ENCODE assay signal across 38 mouse cellular contexts in genomic region chrX:6370706-6371105, GRCm38 (mm10). TPM values are rescaled to one million over a fixed set of nuclear protein-coding genes. Genes with fewer than 3 reads are reported as not detected.
"Had no signal": no experiment of that assay in that cellular context is flagged by ENCODE, and none has a peak within 500 bp of the region (broad histone marks: within the 10 kb centered on the region; RNA-seq: fewer than 3 reads in every experiment).

No protein-coding gene starts in this region.

- H3K36me3 ChIP-seq: limb, embryonic 10.5 days; limb, embryonic 12.5 days; limb, embryonic 13.5 days; limb, embryonic 15.5 days; liver, embryonic 12.5 days; liver, embryonic 13.5 days; liver, embryonic 15.5 days; lung, embryonic 15.5 days; midbrain, embryonic 10.5 days; midbrain, embryonic 12.5 days; midbrain, embryonic 13.5 days; midbrain, embryonic 15.5 days had no signal

- DNase-seq: left cerebral cortex, postnatal 4 days; liver; liver, embryonic 13.5 days; liver, postnatal 0 days; lung, adult 18-20 months; lung, adult 2 months; lung, embryonic 14.5 days; lung, postnatal 10 days; lung, postnatal 14 days; lung, postnatal 36 days; lung, postnatal 4 days; midbrain, embryonic 14.5 days had no signal

- H3K4me1 ChIP-seq: limb, embryonic 10.5 days; limb, embryonic 12.5 days; limb, embryonic 13.5 days; limb, embryonic 15.5 days; liver, embryonic 12.5 days; liver, embryonic 13.5 days; liver, embryonic 15.5 days; lung, embryonic 15.5 days; megakaryocyte, embryonic 14.5 days; midbrain, embryonic 10.5 days; midbrain, embryonic 12.5 days; midbrain, embryonic 13.5 days; midbrain, embryonic 15.5 days had no signal

- H3K4me2 ChIP-seq: limb, embryonic 12.5 days; limb, embryonic 13.5 days; limb, embryonic 15.5 days; liver, embryonic 11.5 days; liver, embryonic 12.5 days; liver, embryonic 13.5 days; liver, embryonic 15.5 days; lung, embryonic 14.5 days; lung, embryonic 15.5 days; midbrain, embryonic 11.5 days; midbrain, embryonic 12.5 days; midbrain, embryonic 13.5 days; midbrain, embryonic 15.5 days had no signal

- H3K4me3 ChIP-seq: limb, embryonic 10.5 days; limb, embryonic 12.5 days; limb, embryonic 13.5 days; limb, embryonic 15.5 days; liver, embryonic 12.5 days; liver, embryonic 13.5 days; liver, embryonic 15.5 days; lung, embryonic 15.5 days; megakaryocyte, embryonic 14.5 days; midbrain, embryonic 10.5 days; midbrain, embryonic 12.5 days; midbrain, embryonic 13.5 days; midbrain, embryonic 15.5 days; myocyte had no signal

- H3K27me3 ChIP-seq: limb, embryonic 12.5 days; limb, embryonic 13.5 days; limb, embryonic 15.5 days; liver, embryonic 12.5 days; liver, embryonic 13.5 days; liver, embryonic 15.5 days; lung, embryonic 15.5 days; megakaryocyte, embryonic 14.5 days; midbrain, embryonic 12.5 days; midbrain, embryonic 13.5 days; midbrain, embryonic 15.5 days had no signal

- H3K27ac ChIP-seq: limb, embryonic 10.5 days; limb, embryonic 12.5 days; limb, embryonic 13.5 days; limb, embryonic 15.5 days; liver, embryonic 12.5 days; liver, embryonic 13.5 days; liver, embryonic 14.5 days; liver, embryonic 15.5 days; lung, embryonic 15.5 days; macrophage; midbrain, embryonic 10.5 days; midbrain, embryonic 12.5 days; midbrain, embryonic 13.5 days; midbrain, embryonic 15.5 days had no signal

- H3K9ac ChIP-seq: limb, embryonic 12.5 days; limb, embryonic 13.5 days; limb, embryonic 15.5 days; liver, embryonic 12.5 days; liver, embryonic 13.5 days; liver, embryonic 14.5 days; liver, embryonic 15.5 days; liver, postnatal 0 days; lung, embryonic 14.5 days; lung, embryonic 15.5 days; midbrain, embryonic 12.5 days; midbrain, embryonic 13.5 days; midbrain, embryonic 15.5 days had no signal

- ATAC-seq: liver, embryonic 12.5 days; liver, postnatal 0 days; lung, postnatal 0 days; midbrain, embryonic 13.5 days; midbrain, embryonic 15.5 days; midbrain, embryonic 16.5 days had no signal

- H3K9me3 ChIP-seq: limb, embryonic 10.5 days; limb, embryonic 12.5 days; limb, embryonic 13.5 days; limb, embryonic 15.5 days; liver, embryonic 12.5 days; liver, embryonic 13.5 days; liver, embryonic 15.5 days; lung, embryonic 15.5 days; megakaryocyte, embryonic 14.5 days; midbrain, embryonic 10.5 days; midbrain, embryonic 12.5 days; midbrain, embryonic 13.5 days; midbrain, embryonic 15.5 days had no signal

RNA-seq across cellular contexts. Expression of gene Shroom4, which starts 28.9 kb away (rescaled TPM):
- total RNA-seq: megakaryocyte-erythroid progenitor cell, adult 5-6 weeks; monocyte, adult 5-6 weeks had no signal

RNA-seq across cellular contexts. Expression of gene Bmp15, which starts 50.2 kb away (rescaled TPM):
- total RNA-seq: liver, adult 2 months; megakaryocyte progenitor cell, adult 5-6 weeks; megakaryocyte, adult 5-6 weeks; megakaryocyte-erythroid progenitor cell, adult 5-6 weeks; monocyte, adult 5-6 weeks had no signal
- polyA plus RNA-seq: liver, adult 2 months; liver, embryonic 11.5 days; liver, embryonic 12.5 days; liver, embryonic 13.5 days; liver, embryonic 15.5 days; liver, embryonic 16.5 days; liver, postnatal 0 days; lung, embryonic 14.5 days; lung, embryonic 15.5 days; macrophage; midbrain, embryonic 10.5 days; midbrain, embryonic 11.5 days; midbrain, embryonic 13.5 days; myocyte; neural tube, embryonic 11.5 days had no signal
